Mouse (Mus musculus) lung, embryonic 14.5 days (tissue): Measurements from ENCODE around the gene Osbpl8. TPM values are rescaled to one million over a fixed set of nuclear protein-coding genes. Genes with fewer than 3 reads are reported as not detected.
"Not testable (repeated sequence)": the region's sequence is repeated elsewhere in the genome, so short reads cannot be mapped to it uniquely, and the experiment has no call there.

Experiments used
- ATAC-seq: fragments of 200-750 bp; cut with Nextera tagmentation; 2 replicates; pipeline ENCODE4 v1.8.0; 2017; ENCODE audit warnings: mild to moderate bottlenecking, moderate TSS enrichment, moderate library complexity; ENCODE audit not compliant: insufficient read depth
- DNase-seq: peaks from one replicate; pipeline ENCODE4 v3.0.0-alpha.2; 2015
- H3K27ac ChIP-seq: fragments of 300-500 bp; sonication (generic); 2 replicates; pipeline ENCODE4 v1.5.1; 2014; ENCODE audit warnings: low read depth, mild to moderate bottlenecking, moderate library complexity
- H3K27me3 ChIP-seq: fragments of 300-500 bp; sonication (generic); 2 replicates; pipeline ENCODE4 v1.6.1; 2014; ENCODE audit warnings: low read length, control low read depth; ENCODE audit not compliant: insufficient read depth
- H3K36me3 ChIP-seq: fragments of 300-500 bp; sonication (generic); 2 replicates; pipeline ENCODE4 v1.6.1; 2014; ENCODE audit warnings: control low read depth; ENCODE audit not compliant: insufficient read depth
- H3K4me1 ChIP-seq: fragments of 300-500 bp; sonication (generic); 2 replicates; pipeline ENCODE4 v1.6.1; 2014; ENCODE audit warnings: antibody characterized with exemption, control low read depth; ENCODE audit not compliant: insufficient read depth
- H3K4me2 ChIP-seq: fragments of 300-500 bp; sonication (generic); 2 replicates; pipeline ENCODE4 v1.6.1; 2014; ENCODE audit warnings: mild to moderate bottlenecking
- H3K4me3 ChIP-seq: fragments of 300-500 bp; sonication (generic); 2 replicates; pipeline ENCODE4 v1.5.1; 2014; ENCODE audit warnings: low read depth, low read length
- H3K9ac ChIP-seq: fragments of 300-500 bp; sonication (generic); 2 replicates; pipeline ENCODE4 v1.6.1; 2014
- H3K9me3 ChIP-seq: fragments of 300-500 bp; sonication (generic); 2 replicates; pipeline ENCODE4 v1.6.1; 2016; ENCODE audit warnings: low read depth, low read length, control low read depth
- CTCF ChIP-seq: IDR thresholded peaks from 2 replicates; pipeline ENCODE4 v1.5.1; 2016; ENCODE audit warnings: antibody characterized with exemption, low read depth
- WGBS: fragments of 180-500 bp; shearing (Covaris S2); extraction: QIAGEN DNeasy Blood & Tissue Kit; methylation state at CpG from one replicate; pipeline ENCODE4 v1.1.7; 2014; 5-methylcytosine and 5-hydroxymethylcytosine counted together
- polyA plus RNA-seq: library from polyadenylated mRNA; unstranded; fragments of >200 nt; fragmentation: Nextera tagmentation; extraction: Ambion mirVana; gene quantifications from 2 replicates; pipeline ENCODE4 v1.2.1, GENCODE M21; 2014

The Osbpl8 gene
- polyA plus RNA-seq, 1 experiment from 2014 or later: 10.8 TPM

DNA sequence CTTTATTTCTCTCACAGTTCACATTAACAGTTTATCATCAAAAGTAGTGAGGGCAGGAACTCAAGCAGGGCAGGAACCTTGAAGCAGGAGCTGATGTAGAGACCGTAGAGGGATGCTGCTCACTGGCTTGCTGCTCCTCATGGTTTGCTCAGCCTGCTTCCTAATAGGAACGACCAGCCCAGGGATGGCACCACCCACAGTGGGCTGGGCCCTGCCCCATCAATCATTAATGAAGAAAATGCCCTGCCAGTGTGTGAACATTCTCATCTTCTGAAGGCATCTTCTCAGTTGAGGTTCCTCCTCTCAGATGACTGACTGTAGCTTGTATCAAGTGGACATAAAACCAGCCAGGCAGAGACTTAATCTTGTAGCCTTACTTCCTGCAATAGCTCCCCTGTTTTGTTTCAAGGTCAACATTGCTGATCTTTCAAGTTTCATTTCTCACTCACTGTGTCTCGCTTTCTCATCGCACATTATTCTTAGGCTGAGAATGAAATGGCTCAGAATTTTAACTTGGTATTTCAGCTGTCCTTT is 24.5 kb downstream of the Osbpl8 start:
- no peaks in the 10 kb centered on the region for H3K36me3 ChIP-seq
- H3K4me1 ChIP-seq: no peaks in the 10 kb centered on the region
- H3K4me2 ChIP-seq: no peak overlapping the region
- ATAC-seq (no peak), DNase-seq (no peak)
- no peak overlapping the region for H3K4me3 ChIP-seq
- no peaks in the 10 kb centered on the region for H3K9me3 ChIP-seq
- 64% methylated on average over 4 of the region's 4 CpGs for WGBS
- no peak overlapping the region for H3K9ac ChIP-seq
- no peaks in the 10 kb centered on the region for H3K27me3 ChIP-seq
- no peak overlapping the region for H3K27ac ChIP-seq
- no peak for TF ChIP-seq CTCF

DNA sequence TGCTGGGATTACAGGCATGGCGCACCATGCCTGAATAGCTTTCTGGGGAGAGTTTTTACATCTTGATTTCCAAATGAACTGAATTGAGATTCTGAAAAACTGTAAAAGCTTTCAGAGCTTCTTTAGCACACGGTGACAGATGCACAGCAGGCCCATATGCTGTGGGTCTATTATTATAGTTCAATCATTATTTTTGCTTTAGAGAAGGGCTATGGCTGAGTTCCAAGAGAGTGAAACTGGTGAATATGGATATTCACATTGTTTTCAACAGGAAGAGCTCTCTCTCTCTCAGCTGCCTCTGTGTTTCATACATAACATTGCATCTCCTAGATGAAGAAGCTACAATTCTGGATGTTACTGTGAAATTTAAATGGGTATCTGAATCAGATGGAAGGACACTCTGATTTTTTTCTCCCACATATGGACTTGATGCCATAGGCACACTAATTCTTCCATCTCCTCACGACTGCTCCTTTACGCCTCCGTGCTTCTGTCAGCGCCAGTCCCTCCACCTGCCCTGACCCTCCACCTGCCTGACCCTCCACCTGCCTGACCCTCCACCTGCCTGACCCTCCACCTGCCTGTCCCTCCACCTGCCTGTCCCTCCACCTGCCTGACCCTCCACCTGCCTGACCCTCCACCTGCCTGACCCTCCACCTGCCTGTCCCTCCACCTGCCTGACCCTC is 25.7 kb downstream of the Osbpl8 start:
- Histone ChIP-seq H3K4me1 (no peaks in the 10 kb centered on the region), H3K36me3 (no peaks in the 10 kb centered on the region), H3K4me2 (no peak overlapping the region), H3K4me3 (no peak overlapping the region), H3K27me3 (no peaks in the 10 kb centered on the region), H3K9ac (no peak overlapping the region), H3K27ac (no peak overlapping the region), H3K9me3 (no peaks in the 10 kb centered on the region)
- TF ChIP-seq CTCF: no peak
- DNase-seq: no peak
- no peak for ATAC-seq
- 81% methylated on average over 6 of the region's 6 CpGs for WGBS

GRCm38 (mm10) chr10:111193536-111193935 is 29.0 kb downstream of the Osbpl8 start:
- Histone ChIP-seq H3K9me3 (no peaks in the 10 kb centered on the region), H3K9ac (no peak overlapping the region), H3K27ac (no peak overlapping the region), H3K4me3 (no peak overlapping the region), H3K27me3 (no peaks in the 10 kb centered on the region), H3K4me2 (no peak overlapping the region), H3K4me1 (no peaks in the 10 kb centered on the region), H3K36me3 (no peaks in the 10 kb centered on the region)
- ATAC-seq (no peak), DNase-seq (no peak)
- TF ChIP-seq CTCF: no peak
- 65% methylated on average over 4 of the region's 4 CpGs for WGBS

- WGBS: 82% methylated on average over 2 of the region's 2 CpGs
- DNase-seq (no peak), ATAC-seq (no peak)
- Histone ChIP-seq H3K4me2 (no peak overlapping the region), H3K4me1 (no peaks in the 10 kb centered on the region), H3K27me3 (no peaks in the 10 kb centered on the region), H3K36me3 (no peaks in the 10 kb centered on the region), H3K27ac (no peak overlapping the region), H3K9ac (no peak overlapping the region), H3K4me3 (no peak overlapping the region), H3K9me3 (no peaks in the 10 kb centered on the region)
- TF ChIP-seq CTCF: no peak
Observed at GRCm38 (mm10) chr10:111196191-111196590, 31.6 kb downstream of the Osbpl8 start.

DNA sequence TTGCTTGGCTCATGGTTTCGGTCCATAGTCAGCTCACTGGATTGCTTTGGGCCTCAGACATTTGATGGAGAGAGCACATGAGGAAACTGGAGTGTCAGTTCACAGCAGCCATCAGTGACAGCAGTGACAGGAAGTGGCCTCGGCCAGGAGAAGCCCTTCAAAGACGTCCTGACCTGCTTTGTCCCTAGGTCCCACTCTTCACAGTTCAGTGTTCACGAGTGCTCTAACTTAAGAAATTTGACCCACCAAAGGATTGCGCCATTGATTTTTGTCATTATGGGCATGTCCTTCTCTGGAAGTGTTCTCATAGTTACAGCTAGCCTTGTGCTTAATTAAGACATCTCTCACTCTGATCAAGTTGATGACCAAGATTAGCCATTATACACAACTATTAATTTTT is 34.2 kb downstream of the Osbpl8 start:
- not testable (repeated sequence) for DNase-seq, H3K27me3 ChIP-seq, H3K27ac ChIP-seq, H3K4me3 ChIP-seq, H3K36me3 ChIP-seq, H3K9me3 ChIP-seq, H3K4me2 ChIP-seq, H3K4me1 ChIP-seq, H3K9ac ChIP-seq, ATAC-seq
- WGBS: 46% methylated on average over 4 of the region's 5 CpGs

DNA sequence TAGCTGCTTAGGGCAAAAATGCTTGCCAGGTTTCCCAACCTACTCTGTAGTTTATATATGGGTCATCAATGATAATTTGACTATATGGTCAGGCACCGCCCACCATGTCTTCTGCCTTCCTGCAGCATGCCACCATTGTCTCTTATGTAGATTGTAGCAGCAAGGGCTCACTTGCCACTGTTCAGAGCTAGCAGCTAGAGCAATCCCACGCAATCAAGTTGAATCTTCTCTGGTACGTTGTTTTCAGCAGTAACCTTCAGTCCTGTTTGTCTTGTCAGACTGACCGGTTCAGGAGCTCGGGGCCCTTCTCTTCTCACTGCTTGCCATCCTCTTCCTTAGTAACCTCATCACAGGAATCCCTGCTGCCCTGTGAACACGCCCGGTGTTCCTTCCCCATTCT is 36.6 kb downstream of the Osbpl8 start:
- no peaks in the 10 kb centered on the region for H3K9me3 ChIP-seq
- TF ChIP-seq CTCF: no peak
- no peaks in the 10 kb centered on the region for H3K4me1 ChIP-seq
- no peak overlapping the region for H3K27ac ChIP-seq
- H3K27me3 ChIP-seq: no peaks in the 10 kb centered on the region
- no peak overlapping the region for H3K4me3 ChIP-seq
- ATAC-seq (no peak), DNase-seq (no peak)
- no peaks in the 10 kb centered on the region for H3K36me3 ChIP-seq
- WGBS: 71% methylated on average over 7 of the region's 7 CpGs
- no peak overlapping the region for H3K4me2 ChIP-seq
- H3K9ac ChIP-seq: no peak overlapping the region

DNA sequence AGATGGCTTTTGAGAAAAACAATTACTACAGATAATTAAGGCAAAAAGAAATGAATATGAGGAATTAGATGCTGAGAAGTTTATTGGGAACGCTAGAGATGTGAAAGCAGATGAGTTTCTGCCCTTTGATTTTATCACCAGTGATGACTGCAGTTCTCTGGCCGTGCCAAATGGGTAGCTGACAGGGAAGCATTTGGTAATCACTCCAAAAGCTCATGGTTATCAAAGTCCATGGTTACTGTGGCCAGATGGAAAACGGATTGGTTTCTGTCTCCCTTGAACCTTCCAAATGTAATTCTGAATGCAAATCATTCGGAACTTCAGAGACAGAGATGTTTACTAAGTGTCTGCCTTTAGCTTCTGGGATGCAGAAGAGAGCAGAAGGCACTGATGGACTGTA is 37.1 kb downstream of the Osbpl8 start:
- no peaks in the 10 kb centered on the region for H3K27me3 ChIP-seq
- no peak overlapping the region for H3K4me3 ChIP-seq
- H3K4me1 ChIP-seq: no peaks in the 10 kb centered on the region
- no peak overlapping the region for H3K27ac ChIP-seq
- no peak for ATAC-seq
- no peak overlapping the region for H3K4me2 ChIP-seq
- 69% methylated on average over 4 of the region's 4 CpGs for WGBS
- H3K9ac ChIP-seq: no peak overlapping the region
- no peaks in the 10 kb centered on the region for H3K36me3 ChIP-seq
- H3K9me3 ChIP-seq: no peaks in the 10 kb centered on the region
- TF ChIP-seq CTCF: no peak
- DNase-seq: no peak
